Mouse (Mus musculus) brown adipose tissue, adult 24 weeks (tissue): ENCODE data around the gene Pcsk2. TPM values are rescaled to one million over a fixed set of nuclear protein-coding genes. Genes with fewer than 3 reads are reported as not detected.

ENCODE experiments used
- H3K27ac ChIP-seq: fragments of 200-500 bp; replicated peaks from 2 replicates; pipeline ENCODE4 v1.5.1; 2012; ENCODE audit warnings: low read depth, mild to moderate bottlenecking, low read length
- H3K4me1 ChIP-seq: fragments of 200-500 bp; 2 replicates; pipeline ENCODE4 v1.6.1; 2012; ENCODE audit warnings: low read length, mixed read lengths; ENCODE audit not compliant: control insufficient read depth, insufficient read depth, insufficient read length
- H3K4me3 ChIP-seq: fragments of 200-500 bp; 2 replicates; pipeline ENCODE4 v1.5.1; 2012; ENCODE audit warnings: low read depth, mild to moderate bottlenecking, low read length, moderate library complexity; ENCODE audit not compliant: insufficient read depth
- polyA plus RNA-seq: library from polyadenylated mRNA; stranded (reverse); fragments of >200 nt; gene quantifications from 2 replicates; pipeline ENCODE4 v1.2.4, GENCODE M21; 2012; ENCODE audit not compliant: missing spikeins, insufficient read depth, insufficient read length

The Pcsk2 gene
- polyA plus RNA-seq, 1 experiment, result not detected

- Histone ChIP-seq H3K4me1 (no peaks in the 10 kb centered on the region), H3K4me3 (no peak overlapping the region), H3K27ac (no peak overlapping the region)
Measured at GRCm38 (mm10) chr2:143735442-143735841, 189.5 kb downstream of the Pcsk2 start.

- Histone ChIP-seq H3K4me3 (no peak overlapping the region), H3K4me1 (no peaks in the 10 kb centered on the region), H3K27ac (no peak overlapping the region)
Measured at GRCm38 (mm10) chr2:143739475-143740226, 193.7 kb downstream of the Pcsk2 start.

GRCm38 (mm10) chr2:143742436-143742835 is 196.5 kb downstream of the Pcsk2 start:
- H3K27ac ChIP-seq, result no peak overlapping the region
- H3K4me3 ChIP-seq, result no peak overlapping the region
- H3K4me1 ChIP-seq, result no peaks in the 10 kb centered on the region

DNA sequence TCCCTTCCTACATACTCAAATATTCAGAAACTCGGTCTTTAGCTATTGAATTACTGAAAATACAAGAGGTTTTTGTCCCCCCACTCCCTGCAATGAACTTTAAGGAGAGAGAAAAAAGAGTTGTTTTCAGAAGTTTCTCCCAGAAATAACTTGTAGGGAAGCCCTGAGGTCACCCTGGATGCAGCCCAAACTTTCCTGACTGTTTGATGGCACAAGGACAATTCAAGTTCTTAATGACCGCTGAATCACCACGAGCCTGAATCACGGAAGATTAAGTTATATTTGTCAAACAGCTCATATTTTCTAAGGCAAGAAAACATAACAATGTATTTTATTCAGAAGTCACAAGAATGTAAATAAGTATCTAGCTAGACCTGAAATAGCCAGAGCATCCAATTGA is 197.1 kb downstream of the Pcsk2 start:
- H3K4me1 ChIP-seq, result no peaks in the 10 kb centered on the region
- H3K27ac ChIP-seq, result no peak overlapping the region
- H3K4me3 ChIP-seq, result no peak overlapping the region

DNA sequence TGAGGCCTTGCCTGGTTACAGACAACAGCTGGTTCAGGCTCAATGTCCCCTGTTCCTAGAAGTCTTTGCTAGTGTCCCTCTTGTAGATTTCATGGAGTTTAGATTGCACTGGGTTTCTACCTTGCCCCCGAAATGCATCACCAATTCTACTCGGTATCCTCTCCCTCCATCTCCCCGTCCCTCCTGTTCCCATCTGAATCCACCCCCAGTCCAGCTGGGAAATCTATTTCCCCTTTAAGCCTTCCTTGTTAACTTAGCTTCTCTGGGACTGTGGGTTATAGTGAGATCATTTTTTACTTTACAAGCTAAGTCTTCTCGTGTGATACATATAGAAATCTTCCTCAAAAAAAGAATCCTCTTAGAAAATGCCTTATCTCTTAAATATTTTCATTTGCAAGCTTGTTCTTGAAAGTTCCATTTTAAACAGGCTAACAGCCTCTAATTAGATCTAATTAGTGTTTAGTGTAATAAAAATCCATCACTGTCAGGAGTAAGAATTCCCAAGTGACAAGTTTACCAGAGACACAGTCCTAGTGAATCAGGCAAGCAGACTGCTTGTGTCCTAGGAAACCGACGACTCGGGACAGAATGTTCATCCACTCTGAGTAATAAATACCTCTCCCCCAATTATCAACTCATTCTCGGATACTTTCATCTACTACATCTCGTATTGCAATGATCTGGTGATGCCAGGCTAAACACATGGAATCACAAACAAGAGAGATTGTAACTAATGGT is 206.3 kb downstream of the Pcsk2 start:
- Histone ChIP-seq H3K4me3 (no peak overlapping the region), H3K4me1 (no peaks in the 10 kb centered on the region), H3K27ac (no peak overlapping the region)

- Histone ChIP-seq H3K27ac (no peak overlapping the region), H3K4me3 (no peak overlapping the region)
Measured at GRCm38 (mm10) chr2:143776448-143776847, 230.5 kb downstream of the Pcsk2 start.

GRCm38 (mm10) chr2:143780310-143780709 is 234.4 kb downstream of the Pcsk2 start:
- H3K4me3 ChIP-seq, result no peak overlapping the region
- no peak overlapping the region for H3K27ac ChIP-seq
- H3K4me1 ChIP-seq, result no peaks in the 10 kb centered on the region

More at GRCm38 (mm10) chr2:143776448-143776847, 230.5 kb downstream of the Pcsk2 start:
- no peaks in the 10 kb centered on the region for H3K4me1 ChIP-seq

DNA sequence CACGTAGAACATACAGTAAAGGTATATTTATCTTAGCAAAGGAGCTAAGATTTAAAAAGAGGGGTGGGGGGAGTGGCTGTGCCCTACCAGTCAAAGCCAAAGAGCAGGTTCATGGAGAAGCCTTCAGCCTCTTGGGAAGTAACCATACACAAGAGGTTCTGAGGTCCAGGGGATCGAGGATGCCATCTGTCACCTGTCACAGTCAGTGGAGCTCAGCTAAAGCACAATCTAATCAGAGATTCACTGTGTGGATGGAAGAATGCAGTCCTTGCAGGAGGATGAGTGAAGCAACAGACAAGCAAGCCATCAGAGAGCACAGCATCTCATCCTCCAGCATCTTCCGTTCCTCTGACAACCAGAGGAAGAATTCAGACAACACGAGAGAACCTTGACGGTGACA is 244.0 kb downstream of the Pcsk2 start:
- Histone ChIP-seq H3K4me1 (no peaks in the 10 kb centered on the region), H3K4me3 (no peak overlapping the region), H3K27ac (no peak overlapping the region)

GRCm38 (mm10) chr2:143795858-143796257 is 249.9 kb downstream of the Pcsk2 start:
- no peak overlapping the region for H3K4me3 ChIP-seq
- H3K27ac ChIP-seq, result no peak overlapping the region
- H3K4me1 ChIP-seq, result no peaks in the 10 kb centered on the region

DNA sequence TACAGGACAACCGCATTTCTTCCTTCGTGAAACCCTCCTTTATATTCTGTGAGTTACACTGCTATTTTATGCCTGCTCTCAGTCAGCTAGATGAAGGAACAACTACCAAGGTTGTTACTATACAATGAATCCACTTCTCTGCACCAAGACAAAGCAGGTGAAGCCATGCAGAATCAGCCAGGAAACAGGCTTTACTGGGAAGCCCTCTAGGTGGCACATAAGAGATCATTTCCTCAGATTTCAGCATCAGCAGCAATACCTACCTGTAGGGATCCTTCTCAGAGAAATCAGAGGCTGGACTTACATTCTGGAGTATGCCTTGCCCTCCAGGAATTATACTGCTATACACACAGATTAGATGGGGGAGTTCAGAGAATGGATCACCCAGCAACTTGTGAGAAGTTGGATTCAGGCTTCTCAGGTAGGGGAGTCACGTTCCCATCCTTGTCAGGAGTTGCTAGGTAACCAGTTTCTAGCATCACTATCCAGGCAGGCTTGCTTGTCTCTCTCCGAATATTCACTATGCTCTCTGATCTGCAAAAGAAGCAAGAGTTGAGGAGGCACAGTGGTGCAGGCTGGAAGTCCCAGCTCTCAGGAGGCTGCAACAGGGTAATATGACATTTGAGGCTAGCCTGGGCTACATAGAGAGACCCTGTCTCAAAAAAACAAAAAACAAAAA is 250.5 kb downstream of the Pcsk2 start:
- Histone ChIP-seq H3K4me1 (no peaks in the 10 kb centered on the region), H3K4me3 (no peak overlapping the region), H3K27ac (no peak overlapping the region)

- no peak overlapping the region for H3K27ac ChIP-seq
- no peak overlapping the region for H3K4me3 ChIP-seq
- H3K4me1 ChIP-seq, result no peaks in the 10 kb centered on the region
Measured at GRCm38 (mm10) chr2:143801097-143801496, 255.1 kb downstream of the Pcsk2 start.

GRCm38 (mm10) chr2:143806140-143806923 is 260.4 kb downstream of the Pcsk2 start:
- Histone ChIP-seq H3K4me3 (no peak overlapping the region), H3K27ac (no peak overlapping the region), H3K4me1 (no peaks in the 10 kb centered on the region)

DNA sequence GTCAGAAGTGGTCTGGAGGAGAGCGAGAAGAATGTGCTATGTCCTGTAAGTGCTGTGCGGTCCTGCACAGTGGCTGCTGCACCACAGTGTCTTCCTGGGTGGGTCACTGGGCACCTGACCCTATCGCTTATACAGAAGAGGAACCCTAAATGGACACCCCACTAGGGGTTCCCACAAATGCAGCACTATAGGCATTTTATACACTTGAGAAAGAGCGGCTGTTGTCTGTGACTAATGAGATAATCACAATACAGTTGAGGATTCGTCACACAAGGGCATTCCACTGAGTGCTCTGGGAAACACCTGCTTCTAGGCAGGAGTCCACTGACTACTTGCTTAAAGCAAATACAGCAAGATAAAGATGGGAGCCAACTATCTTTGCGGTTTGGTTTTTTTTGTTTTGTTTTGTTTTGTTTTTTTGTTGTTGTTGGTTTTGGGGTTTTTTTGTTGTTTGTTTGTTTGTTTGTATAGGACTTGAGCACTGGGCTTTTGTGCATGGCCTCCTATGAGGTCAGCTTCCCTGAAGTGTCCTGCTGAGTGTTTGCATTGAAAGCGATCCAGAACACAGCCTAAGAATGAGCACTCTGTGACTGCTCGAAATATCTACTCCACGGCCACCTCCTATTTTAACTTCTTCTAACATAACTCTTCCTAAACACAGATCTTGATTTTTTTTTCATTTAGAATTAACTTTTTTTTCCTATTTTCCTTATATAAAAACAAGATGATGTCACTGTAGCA is 261.1 kb downstream of the Pcsk2 start:
- no peaks in the 10 kb centered on the region for H3K4me1 ChIP-seq
- H3K27ac ChIP-seq, result no peak overlapping the region
- H3K4me3 ChIP-seq, result no peak overlapping the region

GRCm38 (mm10) chr2:143808789-143809188 is 262.8 kb downstream of the Pcsk2 start:
- Histone ChIP-seq H3K4me1 (no peaks in the 10 kb centered on the region), H3K27ac (no peak overlapping the region), H3K4me3 (no peak overlapping the region)
